Mouse (Mus musculus) neural tube, embryonic 13.5 days (tissue): ENCODE data around the gene Gm15217. TPM values are rescaled to one million over a fixed set of nuclear protein-coding genes. Genes with fewer than 3 reads are reported as not detected.

ENCODE experiments used
- ATAC-seq: fragments of 200-750 bp; cut with Nextera tagmentation; 2 replicates; pipeline ENCODE4 v1.8.0; 2017; ENCODE audit warnings: low read depth, mild to moderate bottlenecking, moderate TSS enrichment, moderate library complexity
- H3K27ac ChIP-seq: fragments of 300-500 bp; sonication (generic); replicated peaks from 2 replicates; pipeline ENCODE4 v1.5.1; 2015; ENCODE audit warnings: moderate library complexity, mild to moderate bottlenecking, inconsistent platforms
- H3K27me3 ChIP-seq: fragments of 300-500 bp; sonication (generic); 2 replicates; pipeline ENCODE4 v1.6.1; 2015; ENCODE audit warnings: mild to moderate bottlenecking, inconsistent platforms
- H3K36me3 ChIP-seq: fragments of 300-500 bp; sonication (generic); 2 replicates; pipeline ENCODE4 v1.6.1; 2015; ENCODE audit warnings: mild to moderate bottlenecking, inconsistent platforms
- H3K4me1 ChIP-seq: fragments of 300-500 bp; sonication (generic); replicated peaks from 2 replicates; pipeline ENCODE4 v1.6.1; 2015; ENCODE audit warnings: inconsistent platforms
- H3K4me2 ChIP-seq: fragments of 300-500 bp; sonication (generic); 2 replicates; pipeline ENCODE4 v1.6.1; 2015; ENCODE audit warnings: inconsistent platforms, mild to moderate bottlenecking, moderate library complexity
- H3K4me3 ChIP-seq: fragments of 300-500 bp; sonication (generic); 2 replicates; pipeline ENCODE4 v1.5.1; 2015; ENCODE audit warnings: mild to moderate bottlenecking, inconsistent platforms
- H3K9ac ChIP-seq: fragments of 300-500 bp; sonication (generic); 2 replicates; pipeline ENCODE4 v1.6.1; 2015; ENCODE audit warnings: moderate library complexity, mild to moderate bottlenecking, inconsistent platforms
- H3K9me3 ChIP-seq: fragments of 300-500 bp; sonication (generic); 2 replicates; pipeline ENCODE4 v1.6.1; 2016; ENCODE audit warnings: inconsistent platforms
- WGBS: fragments of 180-500 bp; shearing (Covaris S2); methylation state at CpG from one replicate; pipeline ENCODE4 v1.1.7; 2015; 5-methylcytosine and 5-hydroxymethylcytosine counted together
- polyA plus RNA-seq: library from polyadenylated mRNA; unstranded; fragments of >200 nt; fragmentation: Nextera tagmentation; extraction: Ambion mirVana; gene quantifications from 2 replicates; pipeline ENCODE4 v1.2.1, GENCODE M21; 2015

The Gm15217 gene
- polyA plus RNA-seq, 1 experiment from 2014 or later = not detected

GRCm38 (mm10) chr14:46385701-46386477, 6.7 kb downstream of the Gm15217 start:
- no peak for ATAC-seq
- under 1% methylated on average over 39 of the region's 39 CpGs for WGBS
- Histone ChIP-seq H3K27me3 (peaks cover 95% of the 10 kb centered on the region), H3K36me3 (no peaks in the 10 kb centered on the region), H3K27ac (no peak overlapping the region), H3K4me3 (peak overlapping the region; percentile 56), H3K4me2 (peak overlapping the region; percentile 85), H3K9ac (peak overlapping the region; percentile 60), H3K4me1 (peaks cover 58% of the 10 kb centered on the region), H3K9me3 (no peaks in the 10 kb centered on the region)

- Histone ChIP-seq H3K36me3 (no peaks in the 10 kb centered on the region), H3K9ac (peak overlapping the region; percentile 63), H3K27me3 (peaks cover 95% of the 10 kb centered on the region), H3K9me3 (no peaks in the 10 kb centered on the region), H3K4me2 (peak overlapping the region; percentile 85), H3K4me3 (peak overlapping the region; percentile 56), H3K27ac (no peak overlapping the region), H3K4me1 (peaks cover 57% of the 10 kb centered on the region)
- under 1% methylated on average over 27 of the region's 28 CpGs for WGBS
- 0 out of 2 replicates have a peak, but pooled peaks have one; percentile 1 for ATAC-seq
Observed at GRCm38 (mm10) chr14:46386478-46387356, 7.5 kb downstream of the Gm15217 start.

DNA sequence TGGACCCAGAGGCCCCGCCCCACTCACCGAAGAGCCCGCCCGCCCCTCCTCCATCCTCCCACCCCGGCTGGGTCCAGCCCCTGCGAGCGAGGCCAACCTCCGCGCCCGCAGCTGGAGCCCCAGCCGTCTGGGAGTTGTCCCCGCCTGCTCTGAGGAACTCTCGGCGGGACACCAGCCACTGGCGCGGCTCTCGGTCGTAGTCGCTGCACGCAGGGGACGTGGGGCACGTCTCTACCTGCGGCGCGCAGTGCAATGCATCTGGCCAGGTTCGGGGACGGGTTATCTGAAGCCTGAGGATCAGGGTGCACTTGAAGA, 8.1 kb downstream of the Gm15217 start:
- Histone ChIP-seq H3K36me3 (no peaks in the 10 kb centered on the region), H3K27ac (peak overlapping the region; percentile 59), H3K4me1 (peaks cover 57% of the 10 kb centered on the region), H3K4me2 (peak overlapping the region; percentile 85), H3K4me3 (peak overlapping the region; percentile 56), H3K9ac (peak overlapping the region; percentile 63), H3K27me3 (peaks cover 95% of the 10 kb centered on the region), H3K9me3 (no peaks in the 10 kb centered on the region)
- ATAC-seq = peak; percentile 84
- under 1% methylated on average over 27 of the region's 27 CpGs for WGBS

GRCm38 (mm10) chr14:46387821-46388481, 8.7 kb downstream of the Gm15217 start:
- Histone ChIP-seq H3K9me3 (no peaks in the 10 kb centered on the region), H3K9ac (peak overlapping the region; percentile 63; the same call in 1 of the 2 replicates), H3K4me2 (peak overlapping the region; percentile 85), H3K27me3 (peaks cover 93% of the 10 kb centered on the region), H3K4me1 (peaks cover 57% of the 10 kb centered on the region), H3K27ac (no peak overlapping the region; the same call in 1 of the 2 replicates), H3K4me3 (peak overlapping the region; percentile 56), H3K36me3 (no peaks in the 10 kb centered on the region)
- under 1% methylated on average over 41 of the region's 41 CpGs for WGBS
- peak; percentile 48 for ATAC-seq

DNA sequence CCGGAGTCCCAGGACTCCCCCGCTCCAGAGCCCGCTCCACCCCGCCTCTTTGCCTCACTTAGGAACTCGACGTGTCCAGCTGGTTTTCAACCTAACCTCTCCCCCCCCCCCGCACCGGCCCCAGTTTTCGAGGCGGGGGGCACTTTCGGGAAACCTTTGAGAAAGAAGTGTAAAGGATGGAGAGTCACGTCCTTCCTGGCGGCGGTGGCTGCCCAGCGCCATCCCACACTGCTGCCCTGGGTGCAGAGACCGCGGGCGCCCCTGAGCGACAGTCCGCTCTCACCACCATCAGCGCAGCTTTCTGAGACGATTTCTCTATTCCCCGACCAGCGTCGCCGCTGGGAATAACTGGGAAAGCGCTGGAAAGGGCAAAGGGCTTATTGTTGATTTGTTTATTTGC, 9.4 kb downstream of the Gm15217 start:
- peak overlapping the region; percentile 85 for H3K4me2 ChIP-seq
- WGBS = 1% methylated on average over 27 of the region's 27 CpGs
- H3K9ac ChIP-seq = no peak overlapping the region
- H3K4me1 ChIP-seq = peaks cover 57% of the 10 kb centered on the region
- no peak for ATAC-seq
- H3K27ac ChIP-seq = no peak overlapping the region
- H3K36me3 ChIP-seq = no peaks in the 10 kb centered on the region
- H3K27me3 ChIP-seq = peaks cover 93% of the 10 kb centered on the region
- H3K4me3 ChIP-seq = peak overlapping the region; percentile 56
- H3K9me3 ChIP-seq = no peaks in the 10 kb centered on the region

DNA sequence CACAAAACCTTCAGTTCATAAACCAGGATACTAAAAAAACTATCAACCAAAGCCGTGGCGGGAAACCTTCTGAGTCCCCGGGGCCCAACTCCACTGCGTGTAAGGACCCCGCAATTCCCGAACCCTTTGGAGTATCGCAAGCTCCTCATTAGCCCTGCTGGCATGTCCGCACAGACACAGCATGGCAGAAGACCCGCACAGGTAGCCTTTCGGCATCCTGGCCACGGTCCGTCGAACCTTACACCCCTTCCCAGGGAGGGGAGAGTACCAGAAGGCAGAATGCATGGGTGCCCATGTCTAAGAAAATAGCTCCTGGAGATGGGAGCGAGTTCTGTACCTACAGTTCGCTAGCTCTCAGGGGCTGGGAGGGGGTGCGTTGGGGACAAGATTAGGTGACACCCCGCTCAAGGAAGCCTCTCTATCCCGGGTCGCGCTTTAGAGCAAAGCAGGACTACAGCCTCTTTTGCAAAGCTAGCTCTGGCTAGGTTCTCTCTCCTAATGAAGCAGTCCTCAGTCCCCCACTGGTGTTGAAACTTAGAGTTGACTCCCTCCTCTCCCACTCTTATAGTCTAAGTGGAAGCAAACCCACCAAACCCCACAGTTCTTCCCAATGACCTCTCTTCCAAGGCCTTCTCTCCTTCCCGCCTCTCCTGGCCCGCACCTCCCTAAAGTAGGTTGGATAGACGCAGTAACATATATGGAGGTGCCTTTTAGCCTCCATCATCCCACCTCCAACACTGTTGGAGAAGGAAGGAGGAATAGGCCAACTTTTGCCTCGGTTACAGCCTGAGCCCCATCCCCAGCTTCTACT, 10.4 kb downstream of the Gm15217 start:
- peak overlapping the region; percentile 54; the same call in 1 of the 2 replicates for H3K9ac ChIP-seq
- WGBS = 6% methylated on average over 24 of the region's 24 CpGs
- peaks cover 87% of the 10 kb centered on the region for H3K27me3 ChIP-seq
- no peak for ATAC-seq
- H3K9me3 ChIP-seq = no peaks in the 10 kb centered on the region
- peak overlapping the region; percentile 50 for H3K4me2 ChIP-seq
- H3K4me3 ChIP-seq = peak overlapping the region; percentile 56
- peaks cover 57% of the 10 kb centered on the region for H3K4me1 ChIP-seq
- no peaks in the 10 kb centered on the region for H3K36me3 ChIP-seq
- H3K27ac ChIP-seq = no peak overlapping the region

DNA sequence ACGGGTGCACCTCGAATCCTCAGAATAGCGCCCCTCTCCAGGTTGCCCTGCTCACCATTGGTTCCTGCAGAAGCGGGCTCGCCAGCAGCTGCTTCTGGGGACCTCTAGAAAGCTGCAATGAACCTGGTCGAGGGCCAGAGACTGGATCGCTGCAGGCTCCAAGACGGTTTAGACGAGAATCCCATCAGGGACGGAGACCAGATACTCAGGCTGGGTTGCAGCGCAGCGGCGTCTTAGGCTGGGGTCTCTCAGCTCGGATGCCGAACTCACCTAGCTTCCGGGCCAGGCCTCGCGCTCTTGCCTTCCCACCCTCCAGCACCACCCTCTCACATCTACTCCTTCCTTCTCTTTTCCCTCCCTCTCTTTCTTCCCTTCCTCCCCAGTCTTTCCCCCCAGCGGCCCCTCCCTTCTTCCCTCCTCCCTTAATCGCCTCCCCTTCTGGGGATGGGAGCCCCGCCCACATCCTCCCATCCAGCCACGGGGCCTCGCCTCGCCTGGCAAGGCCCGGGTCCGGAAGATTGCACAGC, 11.1 kb downstream of the Gm15217 start, which contains the start of gene Bmp4:
Gene Bmp4 (minus strand): TSS at position 421 of the 527 bp plus-strand sequence.
- peak within 1 kb of the TSS; percentile 56 for H3K4me3 ChIP-seq
- no peaks in the 10 kb centered on the region for H3K36me3 ChIP-seq
- H3K27me3 ChIP-seq = peaks cover 81% of the 10 kb centered on the region
- H3K27ac ChIP-seq = no peak within 1 kb of the TSS
- peaks cover 52% of the 10 kb centered on the region for H3K4me1 ChIP-seq
- H3K9ac ChIP-seq = peak within 1 kb of the TSS; percentile 54
- no peaks in the 10 kb centered on the region for H3K9me3 ChIP-seq
- ATAC-seq = no peak
- under 1% methylated on average over 26 of the region's 26 CpGs for WGBS
- H3K4me2 ChIP-seq = peak within 1 kb of the TSS; percentile 50

DNA sequence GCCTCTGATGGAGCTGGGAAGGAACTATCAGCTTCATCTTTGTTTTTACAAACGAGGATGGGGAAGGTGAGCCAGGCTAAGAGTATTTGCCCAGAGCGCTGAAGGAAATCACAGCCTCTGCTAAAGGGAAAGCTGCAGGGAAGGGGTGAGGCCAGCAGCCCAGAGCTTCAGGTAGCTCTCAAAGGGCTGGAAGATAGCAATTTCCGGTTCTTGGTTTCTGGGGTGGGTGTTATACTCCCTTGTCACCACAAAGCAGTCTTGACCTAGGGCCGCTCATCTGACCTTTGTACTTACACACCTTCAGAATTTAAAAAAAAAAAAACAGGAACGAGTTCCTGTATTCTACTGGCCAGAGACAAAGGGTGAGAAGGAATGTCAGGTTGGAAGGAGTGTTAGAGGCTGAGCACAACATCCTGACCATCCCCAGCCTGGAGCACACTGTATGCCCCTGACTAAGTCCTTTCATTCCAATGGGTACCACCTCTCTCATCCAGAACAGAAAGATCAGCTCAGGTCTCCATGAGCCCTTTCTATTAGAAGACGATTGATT, 12.5 kb downstream of the Gm15217 start:
- H3K36me3 ChIP-seq = no peaks in the 10 kb centered on the region
- H3K9me3 ChIP-seq = no peaks in the 10 kb centered on the region
- H3K4me1 ChIP-seq = peaks cover 39% of the 10 kb centered on the region
- H3K4me2 ChIP-seq = no peak overlapping the region
- H3K27ac ChIP-seq = no peak overlapping the region
- no peak overlapping the region for H3K4me3 ChIP-seq
- WGBS = 52% methylated on average over 6 of the region's 6 CpGs
- ATAC-seq = no peak
- peaks cover 78% of the 10 kb centered on the region for H3K27me3 ChIP-seq
- H3K9ac ChIP-seq = no peak overlapping the region

GRCm38 (mm10) chr14:46398091-46398695, 19.0 kb downstream of the Gm15217 start:
- Histone ChIP-seq H3K9ac (peak overlapping the region; percentile 38; the same call in 1 of the 2 replicates), H3K4me3 (peak overlapping the region; percentile 22), H3K27ac (no peak overlapping the region), H3K36me3 (no peaks in the 10 kb centered on the region), H3K27me3 (peaks cover 48% of the 10 kb centered on the region), H3K9me3 (no peaks in the 10 kb centered on the region), H3K4me1 (peaks cover 10% of the 10 kb centered on the region), H3K4me2 (peak overlapping the region; percentile 51)
- 2% methylated on average over 27 of the region's 27 CpGs for WGBS
- no peak for ATAC-seq

DNA sequence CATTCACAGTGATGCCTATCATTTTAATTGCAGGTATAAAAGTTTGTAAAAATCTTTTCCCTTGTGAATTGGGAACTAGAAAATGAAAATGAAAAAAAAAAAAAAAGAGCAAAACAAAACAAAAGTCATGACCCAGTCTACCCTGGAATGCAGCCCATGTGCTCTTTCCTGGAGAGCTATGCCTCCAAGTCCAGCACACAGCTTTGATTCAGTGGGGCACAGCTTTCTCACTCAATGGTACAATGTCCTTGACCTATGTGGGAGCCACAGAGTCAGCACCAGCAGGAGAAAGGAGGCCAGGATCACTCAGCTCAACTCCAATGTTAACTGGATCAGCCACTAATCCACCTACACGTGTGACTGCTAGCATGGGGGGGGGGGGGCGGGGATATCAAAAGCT, 20.7 kb downstream of the Gm15217 start:
- no peak overlapping the region for H3K9ac ChIP-seq
- 69% methylated on average over 2 of the region's 2 CpGs for WGBS
- no peak for ATAC-seq
- H3K4me3 ChIP-seq = no peak overlapping the region
- H3K9me3 ChIP-seq = no peaks in the 10 kb centered on the region
- no peak overlapping the region for H3K27ac ChIP-seq
- peaks cover 10% of the 10 kb centered on the region for H3K4me1 ChIP-seq
- peaks cover 40% of the 10 kb centered on the region for H3K27me3 ChIP-seq
- no peak overlapping the region for H3K4me2 ChIP-seq
- H3K36me3 ChIP-seq = no peaks in the 10 kb centered on the region
